Mouse (Mus musculus) liver, embryonic 15.5 days (tissue): Measurements from ENCODE around the gene Tmem132c. TPM values are rescaled to one million over a fixed set of nuclear protein-coding genes. Genes with fewer than 3 reads are reported as not detected.

ENCODE experiments used
- ATAC-seq: fragments of 200-750 bp; cut with Nextera tagmentation; 2 replicates; pipeline ENCODE4 v1.8.0; 2017; ENCODE audit warnings: moderate number of reproducible peaks, mild to moderate bottlenecking, moderate library complexity; ENCODE audit not compliant: insufficient read depth
- H3K27ac ChIP-seq: fragments of 300-500 bp; sonication (generic); replicated peaks from 2 replicates; pipeline ENCODE4 v1.5.1; 2015; ENCODE audit warnings: mild to moderate bottlenecking, inconsistent platforms
- H3K27me3 ChIP-seq: fragments of 300-500 bp; sonication (generic); 2 replicates; pipeline ENCODE4 v1.6.1; 2015; ENCODE audit warnings: mild to moderate bottlenecking, inconsistent platforms
- H3K36me3 ChIP-seq: fragments of 300-500 bp; sonication (generic); replicated peaks from 2 replicates; pipeline ENCODE4 v1.6.1; 2015; ENCODE audit warnings: moderate library complexity, mild to moderate bottlenecking, inconsistent platforms
- H3K4me1 ChIP-seq: fragments of 300-500 bp; sonication (generic); replicated peaks from 2 replicates; pipeline ENCODE4 v1.6.1; 2015; ENCODE audit warnings: inconsistent platforms
- H3K4me2 ChIP-seq: fragments of 300-500 bp; sonication (generic); 2 replicates; pipeline ENCODE4 v1.6.1; 2015; ENCODE audit warnings: moderate library complexity, mild to moderate bottlenecking, inconsistent platforms
- H3K4me3 ChIP-seq: fragments of 300-500 bp; sonication (generic); replicated peaks from 2 replicates; pipeline ENCODE4 v1.5.1; 2015; ENCODE audit warnings: mild to moderate bottlenecking, inconsistent platforms
- H3K9ac ChIP-seq: fragments of 300-500 bp; sonication (generic); 2 replicates; pipeline ENCODE4 v1.6.1; 2015; ENCODE audit warnings: moderate library complexity, mild to moderate bottlenecking, inconsistent platforms
- H3K9me3 ChIP-seq: fragments of 300-500 bp; sonication (generic); replicated peaks from 2 replicates; pipeline ENCODE4 v1.6.1; 2016; ENCODE audit warnings: inconsistent platforms
- WGBS: fragments of 180-500 bp; shearing (Covaris S2); methylation state at CpG from one replicate; pipeline ENCODE4 v1.1.7; 2015; ENCODE audit warnings: mixed read lengths; ENCODE audit not compliant: insufficient replicate concordance; 5-methylcytosine and 5-hydroxymethylcytosine counted together
- polyA plus RNA-seq: library from polyadenylated mRNA; unstranded; fragments of >200 nt; fragmentation: Nextera tagmentation; extraction: Ambion mirVana; gene quantifications from 2 replicates; pipeline ENCODE4 v1.2.1, GENCODE M21; 2015

The Tmem132c gene
- polyA plus RNA-seq, 1 experiment from 2014 or later = 0.07 TPM

GRCm38 (mm10) chr5:127374251-127374650, 132.6 kb downstream of the Tmem132c start:
- Histone ChIP-seq H3K4me1 (no peaks in the 10 kb centered on the region), H3K27ac (no peak overlapping the region), H3K9me3 (0 out of 2 replicates have a peak, but pooled peaks cover 4% of the 10 kb centered on the region), H3K4me3 (no peak overlapping the region), H3K27me3 (no peaks in the 10 kb centered on the region), H3K36me3 (no peaks in the 10 kb centered on the region), H3K4me2 (no peak overlapping the region), H3K9ac (no peak overlapping the region)
- no peak for ATAC-seq
- WGBS = 48% methylated on average over 9 of the region's 9 CpGs

DNA sequence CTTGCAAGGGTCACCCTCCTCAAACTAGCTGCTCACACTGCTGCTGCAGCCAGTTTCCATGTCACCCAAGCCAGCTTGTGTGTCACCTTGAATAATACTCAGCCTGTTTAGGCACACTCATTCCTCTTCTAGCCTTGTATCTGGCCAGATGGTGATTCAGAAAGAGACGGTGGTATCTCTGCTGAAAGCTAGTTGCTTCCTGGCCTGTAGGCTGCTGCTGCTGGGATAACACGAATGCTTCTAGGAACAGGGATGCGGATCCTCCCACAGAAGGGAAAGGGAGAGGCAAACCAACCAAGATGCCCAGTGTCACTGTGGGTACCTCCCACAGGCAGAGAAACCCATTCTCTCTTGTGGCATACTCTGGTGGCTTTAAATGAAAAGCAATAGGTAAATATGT, 134.0 kb downstream of the Tmem132c start:
- H3K27me3 ChIP-seq = no peaks in the 10 kb centered on the region
- no peak overlapping the region for H3K4me2 ChIP-seq
- H3K9ac ChIP-seq = no peak overlapping the region
- no peak for ATAC-seq
- no peak overlapping the region for H3K27ac ChIP-seq
- no peak overlapping the region for H3K4me3 ChIP-seq
- 0 out of 2 replicates have a peak, but pooled peaks cover 4% of the 10 kb centered on the region for H3K9me3 ChIP-seq
- 70% methylated on average over 3 of the region's 3 CpGs for WGBS
- H3K36me3 ChIP-seq = no peaks in the 10 kb centered on the region
- H3K4me1 ChIP-seq = no peaks in the 10 kb centered on the region

GRCm38 (mm10) chr5:127378521-127378920, 136.9 kb downstream of the Tmem132c start:
- Histone ChIP-seq H3K4me1 (no peaks in the 10 kb centered on the region), H3K4me3 (no peak overlapping the region), H3K27ac (no peak overlapping the region), H3K9ac (no peak overlapping the region), H3K27me3 (no peaks in the 10 kb centered on the region), H3K4me2 (no peak overlapping the region), H3K9me3 (0 out of 2 replicates have a peak, but pooled peaks cover 4% of the 10 kb centered on the region), H3K36me3 (no peaks in the 10 kb centered on the region)
- 45% methylated on average over 5 of the region's 5 CpGs for WGBS
- no peak for ATAC-seq

- Histone ChIP-seq H3K4me1 (no peaks in the 10 kb centered on the region), H3K36me3 (no peaks in the 10 kb centered on the region), H3K4me2 (no peak overlapping the region), H3K27me3 (no peaks in the 10 kb centered on the region), H3K4me3 (no peak overlapping the region), H3K9me3 (0 out of 2 replicates have a peak, but pooled peaks cover 4% of the 10 kb centered on the region), H3K9ac (no peak overlapping the region), H3K27ac (no peak overlapping the region)
- no peak for ATAC-seq
- 38% methylated on average over 2 of the region's 2 CpGs for WGBS
Measured at GRCm38 (mm10) chr5:127379351-127379750, 137.7 kb downstream of the Tmem132c start.

DNA sequence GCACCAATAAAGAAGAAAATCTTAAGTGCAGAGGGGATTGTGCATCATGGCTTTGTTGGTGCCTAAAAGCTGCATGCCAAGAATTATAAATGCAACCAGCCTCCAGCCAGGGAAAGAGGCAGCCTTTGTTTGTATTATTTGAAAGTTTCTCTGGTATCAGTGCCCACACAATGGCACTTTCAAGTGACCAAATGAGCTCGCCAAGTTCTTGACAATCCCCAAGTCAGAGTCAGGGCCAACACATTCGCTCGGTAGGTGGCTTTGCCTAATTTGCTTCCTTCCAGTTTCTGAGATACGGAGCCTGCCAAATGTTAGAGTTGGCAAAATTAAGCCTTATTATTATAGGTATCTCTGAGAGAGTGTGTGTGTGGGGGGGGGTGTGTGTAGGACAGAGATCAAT, 139.6 kb downstream of the Tmem132c start:
- no peaks in the 10 kb centered on the region for H3K9me3 ChIP-seq
- no peak overlapping the region for H3K4me3 ChIP-seq
- H3K4me1 ChIP-seq = no peaks in the 10 kb centered on the region
- no peak for ATAC-seq
- H3K27ac ChIP-seq = no peak overlapping the region
- H3K36me3 ChIP-seq = no peaks in the 10 kb centered on the region
- 57% methylated on average over 4 of the region's 4 CpGs for WGBS
- no peak overlapping the region for H3K9ac ChIP-seq
- no peak overlapping the region for H3K4me2 ChIP-seq
- no peaks in the 10 kb centered on the region for H3K27me3 ChIP-seq

- no peak for ATAC-seq
- Histone ChIP-seq H3K27me3 (no peaks in the 10 kb centered on the region), H3K4me1 (no peaks in the 10 kb centered on the region), H3K27ac (no peak overlapping the region), H3K4me3 (no peak overlapping the region), H3K9ac (no peak overlapping the region), H3K9me3 (no peaks in the 10 kb centered on the region), H3K36me3 (no peaks in the 10 kb centered on the region), H3K4me2 (no peak overlapping the region)
- 62% methylated on average over 5 of the region's 5 CpGs for WGBS
Measured at GRCm38 (mm10) chr5:127382571-127382970, 141.0 kb downstream of the Tmem132c start.

GRCm38 (mm10) chr5:127391187-127391586, 149.6 kb downstream of the Tmem132c start:
- Histone ChIP-seq H3K27me3 (no peaks in the 10 kb centered on the region), H3K9ac (no peak overlapping the region), H3K4me2 (no peak overlapping the region), H3K4me1 (no peaks in the 10 kb centered on the region), H3K27ac (no peak overlapping the region), H3K36me3 (no peaks in the 10 kb centered on the region), H3K4me3 (no peak overlapping the region), H3K9me3 (0 out of 2 replicates have a peak, but pooled peaks cover 6% of the 10 kb centered on the region)
- WGBS = 64% methylated on average over 5 of the region's 5 CpGs
- ATAC-seq = no peak

DNA sequence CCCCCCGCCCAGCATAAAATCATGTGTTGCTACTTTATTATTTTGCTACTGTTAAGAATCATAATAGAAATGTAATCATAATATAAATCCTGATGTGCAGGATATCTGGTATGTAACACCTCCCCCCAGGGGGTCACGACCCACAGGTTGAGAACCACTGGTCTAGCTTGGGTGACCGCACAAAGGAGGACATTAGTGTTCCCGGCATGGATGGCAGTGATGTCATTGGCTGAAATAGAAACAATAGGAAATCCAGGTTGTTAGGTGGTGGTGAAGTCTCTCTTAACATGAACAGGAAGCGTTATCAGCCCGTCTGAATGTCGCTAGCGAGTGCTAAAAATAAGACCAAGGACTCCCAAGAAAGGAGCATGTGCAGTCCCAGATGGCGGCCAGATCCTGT, 155.3 kb downstream of the Tmem132c start:
- ATAC-seq = no peak
- H3K4me2 ChIP-seq = no peak overlapping the region
- H3K4me3 ChIP-seq = no peak overlapping the region
- no peaks in the 10 kb centered on the region for H3K36me3 ChIP-seq
- no peaks in the 10 kb centered on the region for H3K9me3 ChIP-seq
- no peaks in the 10 kb centered on the region for H3K4me1 ChIP-seq
- WGBS = 47% methylated on average over 9 of the region's 9 CpGs
- no peak overlapping the region for H3K9ac ChIP-seq
- H3K27ac ChIP-seq = no peak overlapping the region
- no peaks in the 10 kb centered on the region for H3K27me3 ChIP-seq

DNA sequence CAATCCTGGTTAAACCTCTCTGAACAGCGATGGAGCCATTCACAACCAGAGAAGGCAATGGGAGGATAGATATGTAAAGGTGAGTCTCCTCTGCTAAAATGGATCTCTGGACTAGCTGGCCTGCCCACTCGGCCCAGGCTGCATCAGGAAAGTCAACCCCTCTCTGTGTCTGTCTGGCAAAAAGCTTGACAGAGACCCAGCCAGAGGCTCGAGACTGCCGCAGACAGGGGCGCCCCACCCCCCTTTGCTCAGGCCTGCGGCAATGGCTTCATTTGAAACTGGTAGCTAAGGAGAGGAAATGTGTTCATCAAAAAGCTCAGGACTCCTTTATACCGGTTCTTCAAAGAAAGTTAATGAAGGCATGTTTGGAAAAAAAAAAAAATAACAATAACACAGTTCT, 156.4 kb downstream of the Tmem132c start:
- H3K9me3 ChIP-seq = no peaks in the 10 kb centered on the region
- no peak overlapping the region for H3K9ac ChIP-seq
- no peak overlapping the region for H3K4me2 ChIP-seq
- no peak overlapping the region for H3K4me3 ChIP-seq
- H3K4me1 ChIP-seq = no peaks in the 10 kb centered on the region
- ATAC-seq = no peak
- no peaks in the 10 kb centered on the region for H3K36me3 ChIP-seq
- 30% methylated on average over 7 of the region's 7 CpGs for WGBS
- H3K27ac ChIP-seq = no peak overlapping the region
- H3K27me3 ChIP-seq = no peaks in the 10 kb centered on the region

GRCm38 (mm10) chr5:127405391-127406000, 163.9 kb downstream of the Tmem132c start:
- no peaks in the 10 kb centered on the region for H3K36me3 ChIP-seq
- H3K9ac ChIP-seq = no peak overlapping the region
- WGBS = 58% methylated on average over 18 of the region's 18 CpGs
- H3K9me3 ChIP-seq = no peaks in the 10 kb centered on the region
- H3K27me3 ChIP-seq = no peaks in the 10 kb centered on the region
- H3K4me3 ChIP-seq = no peak overlapping the region
- H3K4me1 ChIP-seq = no peaks in the 10 kb centered on the region
- no peak for ATAC-seq
- no peak overlapping the region for H3K27ac ChIP-seq
- H3K4me2 ChIP-seq = no peak overlapping the region

GRCm38 (mm10) chr5:127406014-127406655, 164.5 kb downstream of the Tmem132c start:
- Histone ChIP-seq H3K9me3 (no peaks in the 10 kb centered on the region), H3K4me1 (no peaks in the 10 kb centered on the region), H3K36me3 (no peaks in the 10 kb centered on the region), H3K4me2 (no peak overlapping the region), H3K9ac (no peak overlapping the region), H3K27ac (no peak overlapping the region), H3K27me3 (no peaks in the 10 kb centered on the region), H3K4me3 (no peak overlapping the region)
- no peak for ATAC-seq
- WGBS = 20% methylated on average over 9 of the region's 9 CpGs
